Mouse (Mus musculus): ENCODE results near the gene Echdc3. TPM values are rescaled to one million over a fixed set of nuclear protein-coding genes. Genes with fewer than 3 reads are reported as not detected.

Echdc3 gene
- polyA plus RNA-seq (2014; fragmentation: Illumina TruSeq; extraction: RNeasy Lipid Tissue Mini Kit (QIAGEN cat#74804); ENCODE audit: low read depth, low replicate concordance), result 8.2 TPM

DNA sequence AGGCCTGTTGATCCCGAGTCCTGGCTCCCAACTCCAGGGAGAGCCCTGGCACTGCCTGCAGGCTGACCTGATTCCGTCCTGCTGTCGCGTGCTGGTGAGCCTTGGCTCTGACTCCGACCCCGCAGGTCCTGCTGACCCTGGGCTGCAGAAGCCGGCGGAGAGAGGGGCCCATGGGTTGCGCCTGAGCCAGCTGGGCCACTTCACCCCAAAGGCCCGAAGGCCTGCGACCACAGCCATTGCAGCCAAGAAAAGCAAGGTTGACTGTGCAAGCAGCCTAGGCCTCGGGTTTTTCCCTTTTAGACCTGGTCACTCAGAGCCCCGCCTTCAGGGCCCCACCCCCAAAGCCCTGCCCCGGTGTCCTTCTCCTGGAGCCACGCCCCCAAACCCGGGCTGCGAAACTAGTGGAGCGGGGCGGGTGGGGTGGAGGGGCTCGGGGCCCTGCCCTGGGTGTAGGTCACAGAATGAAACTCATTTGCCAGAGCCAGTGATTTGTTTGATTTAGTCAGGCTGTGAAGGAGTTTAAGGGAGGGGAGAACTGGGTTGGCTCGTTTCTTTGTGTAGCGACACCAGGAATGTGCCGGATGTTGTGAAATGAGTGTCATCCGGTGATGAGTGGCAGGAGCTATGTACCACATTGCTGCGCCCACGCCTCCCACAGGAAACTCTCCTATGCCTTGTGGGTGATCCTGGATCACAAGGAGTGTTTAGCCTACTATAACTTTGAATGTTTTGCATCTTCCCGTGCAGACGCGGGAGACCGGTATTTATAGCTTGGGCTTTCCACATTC is at the start of gene Echdc3:
Echdc3 (minus strand) TSS at position 310 of the 788 bp plus-strand sequence.

Other genes with a start within 250 kb of the Echdc3 start
- 4.3 TPM for gene Proser2, start 82.8 kb downstream of the Echdc3 start, polyA plus RNA-seq (2014; fragmentation: Illumina TruSeq; extraction: RNeasy Lipid Tissue Mini Kit (QIAGEN cat#74804); ENCODE audit: low read depth, low replicate concordance)
- gene Usp6nl, start 109.6 kb upstream of the Echdc3 start, polyA plus RNA-seq (2014; fragmentation: Illumina TruSeq; extraction: RNeasy Lipid Tissue Mini Kit (QIAGEN cat#74804); ENCODE audit: low read depth, low replicate concordance), result 18.1 TPM

Measured in kidney, adult 10 weeks (tissue).